7 mouse cellular contexts compared by ENCODE assay signal in the genomic region with DNA sequence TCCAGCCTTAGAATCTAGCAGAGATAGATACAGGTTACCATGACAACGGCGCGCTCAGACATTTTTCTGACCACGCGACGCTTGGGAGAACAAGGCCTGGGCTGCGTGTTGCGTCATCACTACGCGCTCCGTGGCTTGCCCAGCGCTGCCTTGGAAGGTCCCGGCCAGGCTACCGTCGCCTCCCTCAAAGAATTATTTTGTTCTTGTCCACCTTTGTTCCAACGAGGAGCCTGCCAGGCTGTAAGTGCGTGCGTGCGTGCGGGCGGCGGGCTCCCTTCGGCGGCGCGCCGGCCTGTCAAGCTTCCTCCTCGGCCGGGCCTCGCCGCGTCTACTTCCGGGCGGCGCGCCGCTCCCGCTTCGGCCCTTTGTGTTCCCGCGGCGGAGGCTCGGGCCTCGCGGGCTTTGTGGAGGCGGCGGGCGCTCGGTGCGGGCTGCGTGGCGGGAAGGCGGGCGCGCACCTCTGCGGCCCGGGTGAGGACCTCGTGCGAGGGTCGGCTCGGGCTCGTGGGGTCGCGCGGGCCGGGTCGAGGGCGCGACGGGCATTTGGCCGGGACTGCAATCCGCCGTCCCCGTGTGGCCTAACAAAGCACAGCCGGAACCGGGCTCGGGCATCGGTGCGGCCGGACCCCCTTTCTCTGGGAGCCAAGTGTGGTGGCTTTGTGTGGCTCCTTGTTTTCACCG. TPM values are rescaled to one million over a fixed set of nuclear protein-coding genes. Genes with fewer than 3 reads are reported as not detected.
DNase-seq lines count a peak whose midpoint lies in the region; ATAC-seq lines count a peak whose summit lies in the region.

Smarcad1 (plus strand) TSS at position 93 of the 681 bp plus-strand sequence.

- peak within 1 kb of the TSS; percentile 91 for H3K27ac ChIP-seq in embryonic facial prominence, embryonic 11.5 days (replicated peaks; ENCODE audit: low read depth, low read length)
- H3K27ac ChIP-seq in limb, embryonic 10.5 days: peak within 1 kb of the TSS; percentile 100
- peak within 1 kb of the TSS; percentile 99 for H3K27ac ChIP-seq in midbrain, embryonic 13.5 days

- peak within 1 kb of the TSS; percentile 74 for H3K4me2 ChIP-seq in embryonic facial prominence, embryonic 11.5 days (ENCODE audit: low read depth, low read length)
- peak within 1 kb of the TSS; percentile 79 for H3K4me2 ChIP-seq in midbrain, embryonic 13.5 days (replicated peaks)

- peak within 1 kb of the TSS; percentile 66 for H3K4me3 ChIP-seq in embryonic facial prominence, embryonic 11.5 days (ENCODE audit: low read depth, low read length)
- peak within 1 kb of the TSS; percentile 92 for H3K4me3 ChIP-seq in limb, embryonic 10.5 days
- peak within 1 kb of the TSS; percentile 81 for H3K4me3 ChIP-seq in midbrain, embryonic 13.5 days (replicated peaks)

- H3K9ac ChIP-seq in embryonic facial prominence, embryonic 11.5 days (replicated peaks; ENCODE audit: low read length): peak within 1 kb of the TSS; percentile 93
- H3K9ac ChIP-seq in midbrain, embryonic 13.5 days (replicated peaks): peak within 1 kb of the TSS; percentile 97

- no peaks in the 10 kb centered on the region for H3K4me1 ChIP-seq in embryonic facial prominence, embryonic 11.5 days (ENCODE audit: control insufficient read depth, insufficient read depth, low read length)
- no peaks in the 10 kb centered on the region for H3K4me1 ChIP-seq in limb, embryonic 10.5 days
- H3K4me1 ChIP-seq in midbrain, embryonic 13.5 days (replicated peaks): peaks cover 13% of the 10 kb centered on the region

- H3K36me3 ChIP-seq in embryonic facial prominence, embryonic 11.5 days (replicated peaks; ENCODE audit: control insufficient read depth, insufficient read depth, low read depth, low read length): peaks cover 13% of the 10 kb centered on the region
- H3K36me3 ChIP-seq in limb, embryonic 10.5 days: peaks cover 39% of the 10 kb centered on the region
- peaks cover 36% of the 10 kb centered on the region for H3K36me3 ChIP-seq in midbrain, embryonic 13.5 days

- peak; percentile 92 for ATAC-seq in embryonic facial prominence, embryonic 11.5 days (replicated peaks; ENCODE audit: insufficient number of reproducible peaks, low FRiP score, low TSS enrichment, low read depth)
- peak; percentile 91 for ATAC-seq in granulocyte monocyte progenitor cell, adult 5-6 weeks (replicated peaks; ENCODE audit: poor library complexity, severe bottlenecking)
- ATAC-seq in midbrain, embryonic 13.5 days: peak; percentile 95

- no peaks in the 10 kb centered on the region for H3K27me3 ChIP-seq in embryonic facial prominence, embryonic 11.5 days (ENCODE audit: control insufficient read depth, insufficient read depth, low read length)
- H3K27me3 ChIP-seq in limb, embryonic 10.5 days (ENCODE audit: low read depth, poor library complexity, severe bottlenecking): no peaks in the 10 kb centered on the region
- H3K27me3 ChIP-seq in midbrain, embryonic 13.5 days: no peaks in the 10 kb centered on the region

- no peaks in the 10 kb centered on the region for H3K9me3 ChIP-seq in embryonic facial prominence, embryonic 11.5 days (replicated peaks; ENCODE audit: control insufficient read depth, low read length)
- H3K9me3 ChIP-seq in limb, embryonic 10.5 days (replicated peaks): no peaks in the 10 kb centered on the region
- H3K9me3 ChIP-seq in midbrain, embryonic 13.5 days: no peaks in the 10 kb centered on the region

- DNase-seq in adrenal gland, postnatal 14 days: peak; percentile 93
- peak; percentile 97 for DNase-seq in embryonic facial prominence, embryonic 11.5 days (ENCODE audit: low spot score)
- DNase-seq in kidney, adult 11 months: peak; percentile 91
- peak; percentile 91 for DNase-seq in limb, embryonic 10.5 days (ENCODE audit: low spot score)
- peak; percentile 76 for DNase-seq in spleen, adult 12 weeks (ENCODE audit: low spot score)

- WGBS in embryonic facial prominence, embryonic 11.5 days: 0% methylated on average over 71 of the region's 81 CpGs
- under 1% methylated on average over 81 of the region's 81 CpGs for WGBS in limb, embryonic 10.5 days
- WGBS in midbrain, embryonic 13.5 days: under 1% methylated on average over 78 of the region's 81 CpGs

RNA-seq across cellular contexts. Expression of gene Smarcad1, which starts in this region (rescaled TPM):
- 37.1 and 39.2 TPM in 2 replicates for total RNA-seq in adrenal gland, postnatal 14 days (2021)
- polyA plus RNA-seq in embryonic facial prominence, embryonic 11.5 days (2014; fragmentation: Nextera tagmentation; extraction: Ambion mirVana): 87.7 and 97.6 TPM in 2 replicates
- total RNA-seq in granulocyte monocyte progenitor cell, adult 5-6 weeks (2014; fragmentation: Nextera tagmentation): 53.0 and 63.2 TPM in 2 replicates
- total RNA-seq in granulocyte monocyte progenitor cell, adult 5-6 weeks (2017): 54.2 and 65.5 TPM in 2 replicates
- polyA plus RNA-seq in limb, embryonic 10.5 days (2016; fragmentation: Nextera tagmentation; extraction: Ambion mirVana): 102 and 109 TPM in 2 replicates
- polyA plus RNA-seq in midbrain, embryonic 13.5 days (2015; fragmentation: Nextera tagmentation; extraction: Ambion mirVana): 116 and 119 TPM in 2 replicates

Comparison
In these comparisons a context has a peak if more than half of its experiments do, and no peak if none do; other contexts are left out.
1. Peak in every context shown above with its lines: DNase-seq, ATAC-seq, H3K4me3 ChIP-seq and H3K27ac ChIP-seq.